Mouse (Mus musculus) MEL (cell line): ENCODE data around the gene Med13l. TPM values are rescaled to one million over a fixed set of nuclear protein-coding genes. Genes with fewer than 3 reads are reported as not detected.

Experiments
- DNase-seq: peaks from one replicate; pipeline ENCODE4 v3.0.0; 2011; ENCODE audit warnings: low read depth, low spot score
- H3K27ac ChIP-seq: 2 replicates; pipeline ENCODE4 v1.5.1; 2012; ENCODE audit warnings: low read depth, mild to moderate bottlenecking, control low read depth, low read length, moderate library complexity; ENCODE audit not compliant: control insufficient read depth
- H3K27me3 ChIP-seq, 2 experiments: fragments of 150-350 bp in 1 of 2; sonication (generic) in 1 of 2; 2 replicates each; pipeline ENCODE4 v1.6.1; 2012; ENCODE audit warnings: low read length in 2 of 2, mild to moderate bottlenecking in 2 of 2, improper control_type of control experiment in 1 of 2, moderate library complexity in 1 of 2; ENCODE audit not compliant: insufficient read depth in 2 of 2, control insufficient read depth in 1 of 2
- H3K36me3 ChIP-seq, 2 experiments: 2 replicates each; pipeline ENCODE4 v1.6.1; 2012 to 2014; ENCODE audit warnings: low read length in 2 of 2, improper control_type of control experiment in 1 of 2, inconsistent platforms in 1 of 2, mild to moderate bottlenecking in 1 of 2; ENCODE audit not compliant: insufficient read depth in 2 of 2, control insufficient read depth in 1 of 2
- H3K4me1 ChIP-seq, 2 experiments: fragments of 150-350 bp in 1 of 2; sonication (generic) in 1 of 2; 2 replicates each; pipeline ENCODE4 v1.6.1; 2012; ENCODE audit warnings: low read length in 2 of 2, improper control_type of control experiment in 1 of 2, mild to moderate bottlenecking in 1 of 2; ENCODE audit not compliant: insufficient read depth in 2 of 2, control insufficient read depth in 1 of 2
- H3K4me3 ChIP-seq, 2 experiments: fragments of 150-350 bp in 1 of 2; sonication (generic) in 1 of 2; 2 replicates each; pipeline ENCODE4 v1.5.1; 2012; ENCODE audit warnings: low read depth in 2 of 2, low read length in 2 of 2, mild to moderate bottlenecking in 2 of 2, moderate library complexity in 2 of 2, control low read depth in 1 of 2, improper control_type of control experiment in 1 of 2; ENCODE audit not compliant: control insufficient read depth in 1 of 2, insufficient read depth in 1 of 2
- H3K79me2 ChIP-seq: 2 replicates; pipeline ENCODE4 v1.6.1; 2012; ENCODE audit warnings: mild to moderate bottlenecking, low read length, moderate library complexity; ENCODE audit not compliant: control insufficient read depth, poor library complexity, insufficient read depth
- H3K9ac ChIP-seq: 2 replicates; pipeline ENCODE4 v1.6.1; 2012; ENCODE audit warnings: low read depth, mild to moderate bottlenecking, control low read depth, low read length, moderate library complexity; ENCODE audit not compliant: control insufficient read depth, poor library complexity, severe bottlenecking
- H3K9me3 ChIP-seq: fragments of 150-350 bp; sonication (generic); replicated peaks from 2 replicates; pipeline ENCODE4 v1.6.1; 2012; ENCODE audit warnings: mild to moderate bottlenecking, low read length, improper control_type of control experiment, moderate library complexity; ENCODE audit not compliant: insufficient read depth
- BHLHE40 ChIP-seq: IDR thresholded peaks from 2 replicates; pipeline ENCODE4 v1.6.1; 2012; ENCODE audit warnings: low read depth, mild to moderate bottlenecking, inconsistent platforms, low read length, improper control_type of control experiment, borderline replicate concordance
- CTCF ChIP-seq, 3 experiments: IDR thresholded peaks in 2 of 3; conservative IDR thresholded peaks in 1 of 3; 2 replicates each; pipeline ENCODE4 v1.5.1; 2011 to 2012; ENCODE audit warnings: low read length in 3 of 3, low read depth in 2 of 3, mild to moderate bottlenecking in 2 of 3, improper control_type of control experiment in 1 of 3, inconsistent platforms in 1 of 3, mixed read lengths in 1 of 3, moderate library complexity in 1 of 3; ENCODE audit not compliant: control insufficient read depth in 1 of 3, insufficient read depth in 1 of 3, poor library complexity in 1 of 3, severe bottlenecking in 1 of 3
- E2F4 ChIP-seq: IDR thresholded peaks from 2 replicates; pipeline ENCODE4 v1.6.1; 2011; ENCODE audit warnings: low read depth, low read length, improper control_type of control experiment, borderline replicate concordance
- ELF1 ChIP-seq: IDR thresholded peaks from 2 replicates; pipeline ENCODE4 v1.6.1; 2014; ENCODE audit warnings: low read depth, mild to moderate bottlenecking, inconsistent platforms, low read length, improper control_type of control experiment, moderate library complexity
- JUND ChIP-seq: IDR thresholded peaks from 2 replicates; pipeline ENCODE4 v1.6.1; 2011; ENCODE audit warnings: low read depth, mild to moderate bottlenecking, improper control_type of control experiment, low read length
- MAFK ChIP-seq: IDR thresholded peaks from 2 replicates; pipeline ENCODE4 v1.6.1; 2011; ENCODE audit warnings: low read depth, mild to moderate bottlenecking, low read length, improper control_type of control experiment, borderline replicate concordance
- MAX ChIP-seq: IDR thresholded peaks from 2 replicates; pipeline ENCODE4 v1.6.1; 2011; ENCODE audit warnings: low read length, improper control_type of control experiment
- MAZ ChIP-seq: IDR thresholded peaks from 2 replicates; pipeline ENCODE4 v1.6.1; 2012; ENCODE audit warnings: low read depth, mild to moderate bottlenecking, inconsistent platforms, low read length, improper control_type of control experiment
- MEF2A ChIP-seq: IDR thresholded peaks from 2 replicates; pipeline ENCODE4 v1.6.1; 2014; ENCODE audit warnings: low read depth, mild to moderate bottlenecking, inconsistent platforms, low read length, improper control_type of control experiment; ENCODE audit not compliant: poor library complexity, insufficient replicate concordance, severe bottlenecking; ENCODE audit errors: extremely low read depth
- POLR2AphosphoS5 ChIP-seq: IDR thresholded peaks from 2 replicates; pipeline ENCODE4 v1.6.1; 2012; ENCODE audit warnings: low read depth, borderline replicate concordance, mild to moderate bottlenecking, inconsistent platforms, low read length, moderate library complexity, mixed read lengths
- RCOR1 ChIP-seq: IDR thresholded peaks from 2 replicates; pipeline ENCODE4 v1.6.1; 2012; ENCODE audit warnings: low read depth, mild to moderate bottlenecking, inconsistent platforms, low read length, improper control_type of control experiment
- SMC3 ChIP-seq: IDR thresholded peaks from 2 replicates; pipeline ENCODE4 v1.6.1; 2011; ENCODE audit warnings: low read depth, low read length, improper control_type of control experiment
- TBP ChIP-seq: IDR thresholded peaks from 2 replicates; pipeline ENCODE4 v1.8.0; 2011; ENCODE audit warnings: low read depth, low read length, improper control_type of control experiment
- ZKSCAN1 ChIP-seq: IDR thresholded peaks from 2 replicates; pipeline ENCODE4 v1.6.1; 2012; ENCODE audit warnings: low read depth, mild to moderate bottlenecking, inconsistent platforms, low read length, improper control_type of control experiment, moderate library complexity
- ZMIZ1 ChIP-seq: IDR thresholded peaks from 2 replicates; pipeline ENCODE4 v1.6.1; 2012; ENCODE audit warnings: low read depth, mild to moderate bottlenecking, inconsistent platforms, low read length, improper control_type of control experiment, moderate library complexity
- polyA plus RNA-seq, 2 experiments: library from polyadenylated mRNA; stranded (reverse) in 1 of 2; unstranded in 1 of 2; fragments of >175 nt in 1 of 2; fragments of >200 nt in 1 of 2; gene quantifications; 2 replicates each; pipeline versions ENCODE4 v1.2.1 to v1.2.4; 2012; ENCODE audit warnings: low replicate concordance in 2 of 2, low read depth in 1 of 2; ENCODE audit not compliant: insufficient read length in 2 of 2, insufficient read depth in 1 of 2, missing spikeins in 1 of 2
- total RNA-seq: library from RNA; depleted of rRNA; stranded (reverse); fragments of 300-350 nt; gene quantifications from 2 replicates; pipeline ENCODE4 v1.2.3, GENCODE M21; 2012

Gene Med13l
- total and polyA plus RNA-seq, 3 experiments = 13.4 to 16.1 TPM; not detected in 1

DNA sequence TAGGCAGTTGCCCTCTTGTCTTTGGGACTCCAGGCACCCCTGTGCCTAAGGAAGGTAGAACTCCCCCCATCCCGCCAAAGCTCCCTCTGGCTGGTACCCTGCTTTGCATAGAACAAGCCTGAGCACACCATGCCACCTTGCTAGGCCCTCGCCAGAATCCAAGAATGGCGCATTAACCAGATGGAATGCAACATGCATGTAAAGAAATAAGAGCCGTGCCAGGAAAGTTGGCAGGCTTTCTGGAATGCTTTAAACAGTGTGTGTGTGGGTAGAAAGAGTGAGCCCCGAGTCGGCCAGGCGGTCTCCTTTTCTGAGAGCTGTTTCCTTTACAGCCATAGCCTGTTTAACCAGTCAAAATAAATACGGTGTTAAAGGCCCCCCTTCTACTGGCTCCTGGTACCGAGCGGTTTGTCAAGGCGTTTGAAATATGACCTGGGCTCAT lies 45.2 kb upstream of the Med13l start:
- Histone ChIP-seq H3K27ac (no peak overlapping the region), H3K79me2 (no peaks in the 10 kb centered on the region), H3K9me3 (no peaks in the 10 kb centered on the region), H3K9ac (no peak overlapping the region), H3K27me3 (no peaks in the 10 kb centered on the region), H3K4me3 (no peak overlapping the region), H3K4me1 (no peaks in the 10 kb centered on the region), H3K36me3 (no peaks in the 10 kb centered on the region)
- TF ChIP-seq MAFK (no peak), POLR2AphosphoS5 (no peak), E2F4 (no peak), RCOR1 (no peak), BHLHE40 (no peak), MAZ (no peak), TBP (no peak), MEF2A (no peak), ELF1 (no peak)
- no peak for DNase-seq

DNA sequence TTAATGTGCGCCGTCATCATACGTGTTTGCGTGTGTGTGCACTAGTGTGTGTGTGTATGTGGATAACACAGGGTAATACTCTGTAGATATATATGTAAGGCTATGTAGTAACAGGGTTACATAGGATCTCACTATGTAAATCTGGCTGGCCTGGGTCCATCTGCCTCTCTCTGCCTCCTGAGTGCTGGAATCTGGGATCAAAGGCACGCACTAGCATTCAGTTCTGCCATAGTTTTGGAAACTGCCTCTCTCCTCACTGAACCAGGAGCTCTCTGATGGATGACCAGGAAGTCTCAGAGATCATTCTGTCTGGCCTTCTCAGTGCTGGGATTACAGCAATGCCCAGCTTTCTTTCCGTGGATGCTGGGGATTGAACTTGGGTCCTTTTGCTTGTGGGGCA lies 44.4 kb upstream of the Med13l start:
- H3K9ac ChIP-seq = no peak overlapping the region
- no peaks in the 10 kb centered on the region for H3K4me1 ChIP-seq
- TF ChIP-seq JUND = no peak
- H3K27ac ChIP-seq = no peak overlapping the region
- H3K36me3 ChIP-seq = no peaks in the 10 kb centered on the region
- DNase-seq = no peak
- no peaks in the 10 kb centered on the region for H3K79me2 ChIP-seq
- H3K4me3 ChIP-seq = no peak overlapping the region
- no peaks in the 10 kb centered on the region for H3K9me3 ChIP-seq
- no peaks in the 10 kb centered on the region for H3K27me3 ChIP-seq

DNA sequence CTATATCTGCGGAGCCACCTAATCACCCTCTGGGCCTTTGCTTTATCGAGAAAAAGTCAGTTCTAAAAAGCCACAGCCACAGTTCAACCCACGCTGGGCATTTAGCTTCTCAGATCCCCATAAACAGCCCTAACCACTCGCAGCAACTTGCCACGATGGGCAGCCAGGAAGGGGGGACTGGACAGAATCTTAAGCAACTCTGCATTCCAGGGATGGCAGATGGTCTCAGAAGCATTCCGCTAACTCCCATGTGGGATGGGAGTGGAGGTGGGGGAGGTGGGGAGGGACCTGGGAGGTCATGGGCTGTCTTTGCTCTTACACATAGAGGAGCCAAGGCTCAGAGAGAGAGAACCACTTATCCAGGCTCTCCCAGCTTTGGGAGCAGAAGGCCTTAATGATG lies 44.0 kb upstream of the Med13l start:
- H3K79me2 ChIP-seq = no peaks in the 10 kb centered on the region
- H3K4me3 ChIP-seq = no peak overlapping the region
- no peaks in the 10 kb centered on the region for H3K9me3 ChIP-seq
- no peak overlapping the region for H3K27ac ChIP-seq
- H3K9ac ChIP-seq = no peak overlapping the region
- peaks cover 0 to under 1% of the 10 kb centered on the region in 2 experiments; a peak in 1 of 4 replicates for H3K27me3 ChIP-seq
- no peaks in the 10 kb centered on the region for H3K36me3 ChIP-seq
- H3K4me1 ChIP-seq = no peaks in the 10 kb centered on the region
- TF ChIP-seq MAZ (no peak), ELF1 (no peak), CTCF (IDR thresholded peaks at IDR 0.05 in 2 of 3, conservative IDR thresholded peaks at IDR 0.05 in 1 of 3; ENCODE audit: control insufficient read depth in 1 of 3, insufficient read depth in 1 of 3, low read depth in 2 of 3, low read length in 3 of 3, poor library complexity in 1 of 3, severe bottlenecking in 1 of 3) (no peak), ZMIZ1 (no peak), MAX (no peak), SMC3 (no peak), ZKSCAN1 (no peak)
- DNase-seq = no peak
